Mouse (Mus musculus): ENCODE results near the gene Me1. TPM values are rescaled to one million over a fixed set of nuclear protein-coding genes. Genes with fewer than 3 reads are reported as not detected.
A peak's percentile ranks its signal among the peaks of the same experiment; 100 is the strongest.

The Me1 gene
- polyA plus RNA-seq, 1 experiment, result 207 TPM

DNA sequence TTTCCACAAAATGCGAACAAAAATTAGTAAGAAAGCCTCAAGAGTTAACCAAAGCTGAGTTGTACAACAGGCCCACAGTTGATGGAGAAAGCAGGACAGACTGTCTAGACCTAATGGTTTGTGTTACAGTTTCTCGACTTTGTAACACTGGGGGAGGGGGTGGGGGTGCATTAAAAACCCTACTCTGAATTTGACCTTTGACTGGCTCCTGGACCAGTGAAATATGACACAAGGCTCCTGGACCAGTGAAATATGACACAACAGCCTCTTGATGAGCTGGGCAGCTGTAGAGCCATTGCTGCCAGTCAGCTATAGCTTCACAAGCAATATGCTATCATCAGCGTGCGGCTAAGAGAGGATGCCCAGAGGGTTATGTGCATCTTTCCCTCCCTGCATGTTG is 37.4 kb downstream of the Me1 start:
- DNase-seq (ENCODE audit: low read depth), result no peak

- no peak for DNase-seq (ENCODE audit: low read depth)
Measured at GRCm38 (mm10) chr9:86652194-86652593, 43.6 kb downstream of the Me1 start.

DNA sequence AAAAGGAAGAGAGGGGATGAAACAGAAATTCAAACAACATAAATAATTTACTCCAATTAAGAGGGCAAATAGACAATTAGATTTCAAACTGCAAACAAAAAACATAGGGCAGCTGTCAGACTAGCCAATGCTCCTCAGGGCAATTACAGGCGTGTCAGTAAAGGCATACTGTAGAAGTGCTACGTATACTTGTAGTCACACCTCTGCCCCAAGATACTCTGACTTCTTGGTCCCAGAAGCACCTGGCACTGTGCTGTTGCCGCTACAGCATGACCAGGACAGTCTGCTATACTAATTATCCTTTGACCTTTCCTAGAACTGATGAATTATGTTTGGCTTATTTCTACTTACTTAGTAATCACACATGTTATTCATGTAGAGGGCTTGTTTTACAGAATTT is 44.5 kb downstream of the Me1 start:
- DNase-seq (ENCODE audit: low read depth), result no peak

DNA sequence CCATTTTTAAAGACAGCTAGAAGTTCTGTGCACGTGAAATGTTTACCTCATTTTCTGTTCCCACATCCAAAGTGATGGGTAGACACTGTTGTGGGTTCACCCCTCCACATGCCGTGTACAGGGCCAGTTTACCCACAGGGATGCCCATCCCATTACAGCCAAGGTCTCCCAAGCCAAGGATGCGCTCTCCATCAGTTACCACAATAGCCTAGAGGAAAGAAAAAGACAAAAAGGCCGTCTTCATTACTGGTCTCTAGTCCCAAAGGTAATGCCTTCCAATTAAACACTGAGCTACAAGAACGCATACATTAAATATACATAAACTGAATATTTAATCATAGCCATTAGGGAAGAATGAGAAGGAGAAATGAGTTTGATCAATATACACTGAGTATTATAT is 44.9 kb downstream of the Me1 start:
- no peak for DNase-seq (ENCODE audit: low read depth)

GRCm38 (mm10) chr9:86647931-86648550 is 47.7 kb downstream of the Me1 start:
- DNase-seq (ENCODE audit: low read depth), result no peak

GRCm38 (mm10) chr9:86646807-86647206 is 48.9 kb downstream of the Me1 start:
- no peak for DNase-seq (ENCODE audit: low read depth)

GRCm38 (mm10) chr9:86643497-86643896 is 52.3 kb downstream of the Me1 start:
- DNase-seq (ENCODE audit: low read depth), result peak; percentile 98

- DNase-seq (ENCODE audit: low read depth), result peak; percentile 100
Measured at GRCm38 (mm10) chr9:86638771-86639170, 57.0 kb downstream of the Me1 start.

DNA sequence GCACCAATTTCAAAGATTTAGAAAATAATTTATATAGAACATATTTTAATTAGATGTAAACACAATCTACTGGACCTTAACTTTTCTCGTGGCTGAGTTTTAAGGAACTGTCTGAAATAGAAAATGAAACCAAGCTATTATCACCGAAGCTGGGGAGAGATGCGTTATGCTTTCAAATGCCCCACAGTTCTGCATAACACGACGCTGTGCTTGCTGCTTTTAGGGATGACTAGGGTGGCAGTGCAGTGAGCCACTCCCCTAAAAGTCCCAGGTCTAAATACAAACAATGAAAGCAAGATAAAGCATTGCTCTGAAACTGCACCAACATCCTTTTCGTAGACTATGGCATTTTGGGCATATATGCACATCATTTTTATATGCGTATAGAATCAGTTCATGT is 64.6 kb downstream of the Me1 start:
- DNase-seq (ENCODE audit: low read depth), result no peak

GRCm38 (mm10) chr9:86630352-86630931 is 65.3 kb downstream of the Me1 start:
- DNase-seq (ENCODE audit: low read depth), result no peak

GRCm38 (mm10) chr9:86629379-86629778 is 66.4 kb downstream of the Me1 start:
- no peak for DNase-seq (ENCODE audit: low read depth)

- no peak for DNase-seq (ENCODE audit: low read depth)
Measured at GRCm38 (mm10) chr9:86627745-86628496, 67.8 kb downstream of the Me1 start.

GRCm38 (mm10) chr9:86626906-86627305 is 68.8 kb downstream of the Me1 start:
- DNase-seq (ENCODE audit: low read depth), result no peak

DNA sequence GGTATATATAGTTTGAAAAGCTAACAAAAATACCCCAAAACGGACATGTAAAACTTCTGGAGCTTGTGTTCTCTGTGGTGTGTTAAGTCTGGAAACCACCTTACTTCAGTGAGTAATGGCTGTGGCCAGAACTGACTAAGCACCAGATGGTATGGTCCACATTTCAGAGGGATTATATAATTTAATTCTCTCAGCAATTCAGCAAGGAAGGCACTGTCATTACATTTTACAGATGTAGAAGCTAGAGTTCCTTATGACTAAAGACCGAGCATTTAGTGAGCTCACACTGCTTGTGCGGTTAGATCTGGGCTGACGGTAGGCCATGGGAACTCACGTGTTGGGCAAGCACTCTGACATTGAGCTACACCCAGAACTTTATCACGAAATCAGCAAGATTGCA is 71.0 kb downstream of the Me1 start:
- DNase-seq (ENCODE audit: low read depth), result no peak

GRCm38 (mm10) chr9:86624039-86624438 is 71.7 kb downstream of the Me1 start:
- no peak for DNase-seq (ENCODE audit: low read depth)

- DNase-seq (ENCODE audit: low read depth), result no peak
Measured at GRCm38 (mm10) chr9:86622062-86622461, 73.7 kb downstream of the Me1 start.

- no peak for DNase-seq (ENCODE audit: low read depth)
Measured at GRCm38 (mm10) chr9:86619341-86620139, 76.2 kb downstream of the Me1 start.

- DNase-seq (ENCODE audit: low read depth), result no peak
Measured at GRCm38 (mm10) chr9:86617837-86618492, 77.8 kb downstream of the Me1 start.

DNA sequence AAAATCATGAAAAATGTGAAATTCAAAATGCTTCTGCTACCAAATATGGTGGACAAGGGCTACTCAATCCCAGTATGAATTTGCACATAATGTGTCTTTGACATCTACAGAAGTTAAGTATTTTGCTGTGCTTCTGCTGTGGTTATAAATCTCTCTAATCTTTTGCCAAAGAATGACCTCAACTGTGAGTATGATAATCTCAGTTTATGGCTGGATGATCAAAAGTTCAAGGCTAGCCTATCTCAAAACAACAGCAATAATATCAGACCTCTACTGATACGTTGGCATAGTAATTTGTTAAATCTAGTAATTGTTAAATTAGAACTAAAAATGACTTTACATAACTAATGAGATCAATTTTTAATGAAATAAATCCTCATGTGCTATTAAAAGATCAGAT is 80.0 kb downstream of the Me1 start:
- no peak for DNase-seq (ENCODE audit: low read depth)

DNA sequence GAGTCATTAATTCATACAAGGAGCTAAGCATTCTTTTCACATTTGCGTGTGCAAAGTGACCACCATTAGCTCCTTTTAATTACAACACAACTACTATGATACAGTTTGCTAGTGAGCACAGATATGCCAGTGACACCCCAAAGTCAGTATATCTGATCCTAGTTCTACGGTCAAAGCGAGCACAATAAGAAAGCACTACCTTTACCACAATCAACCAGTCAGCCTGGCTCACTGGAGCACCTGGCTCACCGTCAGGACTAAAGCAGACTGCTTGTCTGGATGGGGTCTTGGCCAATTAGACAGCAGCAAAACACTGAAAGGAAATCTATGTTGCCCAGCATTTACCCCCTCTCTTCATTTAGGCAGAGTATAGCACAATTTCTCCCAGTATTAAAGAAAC is 83.7 kb downstream of the Me1 start:
- no peak for DNase-seq (ENCODE audit: low read depth)

DNA sequence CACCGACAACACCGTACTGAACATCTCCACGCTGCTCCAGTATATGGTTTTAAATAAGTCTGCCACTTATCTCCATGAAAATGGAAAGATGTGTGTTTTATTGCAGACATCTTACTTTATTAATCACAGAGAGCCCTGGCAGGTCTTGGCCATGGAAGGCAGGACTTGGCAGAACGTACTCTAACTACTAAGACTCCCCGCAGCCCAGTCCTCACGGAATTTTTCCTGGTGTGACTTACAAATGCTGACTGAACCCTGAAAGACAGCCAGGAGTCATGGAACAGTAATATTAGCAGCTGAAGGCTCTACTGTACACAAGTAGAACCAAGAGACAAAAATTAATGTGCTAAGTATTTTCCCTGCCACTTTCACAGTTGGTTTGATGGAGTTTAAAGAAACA is 90.0 kb downstream of the Me1 start:
- DNase-seq (ENCODE audit: low read depth), result no peak

- DNase-seq (ENCODE audit: low read depth), result no peak
Measured at GRCm38 (mm10) chr9:86599723-86600303, 95.9 kb downstream of the Me1 start.
